Mouse (Mus musculus) right cerebral cortex, postnatal 36 days (tissue): ENCODE data around the gene Raet1d.
"Not testable (repeated sequence)": the region's sequence is repeated elsewhere in the genome, so short reads cannot be mapped to it uniquely, and the experiment has no call there.

Experiments used
- DNase-seq, 2 experiments: peaks; one replicate each; pipeline ENCODE4 v3.0.0; 2022; ENCODE audit warnings: low spot score in 2 of 2, mixed read lengths in 1 of 2

Raet1d gene

DNA sequence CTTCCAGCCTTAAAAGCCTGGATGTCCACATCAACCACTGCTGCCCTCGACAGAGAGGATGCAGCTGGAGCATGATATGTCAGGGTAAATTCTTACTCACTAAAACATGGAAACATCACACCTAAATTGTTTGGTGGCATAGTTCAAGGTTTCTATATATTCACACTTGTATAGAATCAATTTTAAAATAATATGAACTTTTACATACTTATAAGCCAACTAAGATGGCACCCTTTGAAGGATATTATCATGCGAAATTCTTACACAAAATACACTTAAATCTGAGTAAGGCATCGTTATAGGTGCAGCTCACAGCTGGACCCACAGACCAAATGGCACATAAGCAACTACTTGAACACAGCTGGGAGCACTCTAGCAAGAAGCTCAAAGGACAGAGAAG lies at the start of gene Raet1d:
Raet1d (plus strand) TSS at position 301 of the 400 bp plus-strand sequence.
- DNase-seq: not testable (repeated sequence)

DNA sequence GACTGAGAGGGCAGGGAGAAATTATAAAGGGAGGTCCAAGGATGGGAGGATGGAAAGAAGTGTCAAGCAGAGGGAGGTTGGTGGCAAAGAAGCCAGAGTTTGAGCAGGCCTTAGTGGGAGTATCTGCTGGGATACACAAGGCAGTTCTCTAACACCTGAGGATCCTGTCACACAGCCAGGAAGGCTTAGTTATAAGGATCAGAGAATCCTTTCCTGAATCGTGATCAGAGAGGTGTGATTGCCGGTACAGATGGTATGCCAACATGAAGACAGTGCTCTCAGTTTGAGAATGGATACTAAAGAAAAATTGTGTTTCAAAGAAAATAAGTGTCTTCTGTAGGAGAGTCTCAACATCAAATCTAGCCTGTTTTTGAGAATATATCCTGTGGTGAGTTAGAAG lies 37.5 kb upstream of the Raet1d start:
- DNase-seq: no peak

DNA sequence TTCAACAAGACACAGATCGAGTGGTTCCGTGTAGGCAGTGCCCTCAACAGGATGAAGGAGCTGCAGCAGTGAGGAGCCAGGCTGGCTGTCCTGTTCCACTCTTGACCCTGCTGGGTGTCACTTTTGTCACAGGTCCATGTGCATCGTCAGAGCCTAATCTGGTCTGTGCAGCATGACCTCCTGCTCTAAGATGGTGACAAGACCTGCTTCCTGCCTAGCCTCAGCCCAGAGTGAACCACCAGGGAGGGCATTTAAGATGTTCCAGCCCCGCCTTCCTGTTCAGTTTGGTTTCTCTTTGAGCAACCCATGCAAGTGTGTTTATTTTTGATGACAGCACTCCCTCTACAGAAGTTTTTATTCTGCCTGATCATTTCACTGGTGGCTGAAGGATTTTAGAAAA lies 14.6 kb upstream of the Raet1d start:
- not testable (repeated sequence) for DNase-seq

DNA sequence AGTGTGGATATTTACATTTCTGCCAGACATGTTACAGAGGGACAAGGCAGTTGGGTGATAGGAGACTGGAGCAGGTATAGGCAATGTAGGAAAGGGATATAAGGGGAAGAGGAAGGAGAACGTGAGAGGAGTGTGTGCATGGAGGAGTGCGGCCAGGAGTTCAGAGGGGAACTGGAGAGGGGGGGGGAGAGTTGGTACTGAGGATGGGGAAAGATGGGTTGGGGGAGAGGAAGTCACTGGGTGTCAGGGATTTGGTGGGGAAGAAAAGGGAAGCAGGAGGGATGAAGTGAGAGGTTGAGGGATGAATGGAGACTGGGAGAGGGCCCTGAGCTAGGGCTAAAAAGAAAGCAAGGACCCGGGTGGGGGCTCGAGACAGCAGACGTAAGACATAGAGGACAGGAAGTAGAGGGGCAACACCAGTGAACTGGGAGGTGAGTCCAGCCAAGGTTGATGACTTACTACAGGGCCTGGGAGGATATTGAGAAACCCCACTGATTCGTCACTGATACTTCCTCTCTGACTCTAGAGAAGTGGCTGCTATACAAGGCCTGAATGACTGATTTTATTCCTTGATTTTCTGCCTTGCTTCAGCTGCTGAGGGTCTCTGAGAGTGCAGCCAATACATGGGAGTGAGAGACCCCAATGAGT lies 6.7 kb upstream of the Raet1d start:
- not testable (repeated sequence) for DNase-seq

DNA sequence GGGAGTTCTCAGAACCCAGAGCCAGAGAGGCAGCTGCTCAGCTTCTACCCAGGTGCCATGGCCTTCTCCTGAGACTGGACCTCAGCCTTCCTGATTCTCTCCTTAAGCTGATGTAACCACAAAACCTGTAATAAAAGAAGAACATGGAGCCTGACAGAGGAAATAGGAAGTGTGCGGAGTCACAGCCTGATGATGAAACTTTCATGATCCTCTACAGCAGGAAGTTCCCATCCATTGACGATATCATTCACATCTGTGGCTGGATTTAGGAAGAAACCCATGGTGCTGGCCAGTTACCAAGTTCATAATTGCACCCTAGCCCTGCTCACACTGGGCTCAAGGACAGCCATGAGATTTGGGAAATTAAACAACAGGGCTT lies 6.2 kb upstream of the Raet1d start:
- not testable (repeated sequence) for DNase-seq

DNA sequence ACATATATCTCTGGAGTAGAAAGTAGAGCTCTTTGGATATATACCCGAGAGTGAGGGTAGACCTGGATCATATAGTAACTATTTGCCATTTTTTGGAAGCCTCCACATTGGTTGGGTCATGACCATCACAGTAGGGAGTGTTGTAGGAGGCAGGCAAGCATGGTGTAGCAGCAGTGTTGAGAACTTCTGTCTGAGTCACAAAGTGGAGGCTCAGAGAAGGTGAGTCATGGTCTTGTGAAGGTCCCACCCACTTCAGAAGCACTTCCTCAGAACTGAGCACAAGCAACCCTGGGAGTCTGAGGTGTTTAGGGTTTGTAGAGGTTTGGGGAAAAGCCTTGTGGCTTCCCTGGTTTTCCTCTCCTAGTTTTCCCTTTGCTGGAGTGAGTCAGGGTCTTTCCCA lies 3.0 kb upstream of the Raet1d start:
- DNase-seq: not testable (repeated sequence)

DNA sequence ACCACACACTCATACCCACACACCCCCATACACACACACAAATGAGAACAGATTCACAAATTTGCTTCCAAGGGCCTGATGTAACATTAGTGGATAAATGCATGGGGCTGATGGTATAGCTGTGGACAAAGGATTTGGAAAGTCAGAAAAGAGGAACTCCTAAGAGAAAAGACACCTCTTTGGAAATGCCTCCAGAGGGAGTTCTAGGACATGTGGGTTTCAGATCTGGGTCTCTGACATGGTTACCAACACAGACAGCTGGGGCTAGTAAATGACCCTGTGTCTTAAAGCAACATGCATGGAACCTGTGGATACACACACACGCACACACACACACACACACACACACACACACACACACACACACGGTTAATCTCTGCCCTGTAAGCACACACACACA lies 605 bp downstream of the Raet1d start:
- DNase-seq: not testable (repeated sequence)

DNA sequence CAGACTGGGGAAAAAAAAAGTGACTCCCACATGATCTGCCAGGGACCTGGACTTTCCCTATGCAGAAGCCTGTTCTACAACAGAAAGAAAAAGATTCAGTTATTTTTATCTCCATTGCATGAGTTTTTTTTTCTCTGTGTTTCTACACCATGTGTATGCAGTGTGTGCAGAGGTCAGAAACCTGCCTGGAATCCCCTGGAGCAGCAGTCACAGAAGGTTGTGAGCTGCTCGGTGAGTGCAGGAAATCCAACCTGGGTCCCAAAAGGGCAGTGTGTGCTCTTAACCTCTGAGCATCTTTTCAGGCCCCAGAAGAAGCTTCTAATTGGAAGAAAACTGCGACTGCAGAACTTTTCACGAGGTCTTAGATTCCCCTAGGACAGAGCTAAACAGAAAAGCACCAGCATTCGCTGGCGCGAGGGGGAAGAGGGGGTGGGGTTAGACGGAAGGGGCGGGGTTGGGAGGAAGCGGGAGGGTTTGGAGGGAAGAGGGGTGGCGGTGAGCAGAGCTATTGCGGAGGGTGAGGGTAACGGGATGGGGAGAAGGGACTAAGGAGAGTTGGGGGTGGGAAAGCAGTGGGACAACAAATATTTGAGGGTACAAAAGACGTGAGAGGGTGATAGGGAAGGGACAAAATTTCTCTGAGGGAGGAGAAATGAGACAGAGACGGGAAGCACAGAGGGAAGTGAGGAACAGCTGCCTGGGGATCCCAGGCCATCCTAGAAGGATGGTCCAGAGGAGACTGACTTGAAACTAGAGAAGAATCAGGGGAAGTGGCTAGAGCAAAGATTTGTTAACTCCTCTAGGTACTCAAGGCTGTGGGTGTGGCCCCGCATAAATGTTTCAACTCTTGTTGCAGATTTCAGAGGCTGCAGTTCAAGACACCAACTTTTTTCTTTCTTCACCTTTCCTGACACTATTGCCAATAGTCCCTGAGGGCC lies 1.3 kb downstream of the Raet1d start:
- DNase-seq: not testable (repeated sequence)

DNA sequence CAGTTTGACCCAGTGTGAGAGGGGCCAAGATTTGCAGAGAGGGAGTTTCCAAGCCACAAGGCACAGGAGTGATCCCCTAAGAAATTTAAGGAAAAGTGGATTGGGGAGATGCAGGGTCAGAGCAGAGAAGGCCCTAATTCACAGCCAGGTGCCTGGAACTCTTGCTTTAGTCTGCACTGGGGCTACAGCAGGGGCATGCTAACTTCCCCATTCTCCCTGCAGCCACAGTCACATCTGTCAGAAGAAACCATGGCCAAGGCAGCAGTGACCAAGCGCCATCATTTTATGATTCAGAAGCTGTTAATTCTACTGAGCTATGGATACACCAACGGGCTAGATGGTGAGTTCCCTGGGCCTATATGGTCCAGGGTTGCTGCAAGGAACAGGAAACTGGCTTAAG lies 2.1 kb downstream of the Raet1d start:
- DNase-seq: not testable (repeated sequence)

DNA sequence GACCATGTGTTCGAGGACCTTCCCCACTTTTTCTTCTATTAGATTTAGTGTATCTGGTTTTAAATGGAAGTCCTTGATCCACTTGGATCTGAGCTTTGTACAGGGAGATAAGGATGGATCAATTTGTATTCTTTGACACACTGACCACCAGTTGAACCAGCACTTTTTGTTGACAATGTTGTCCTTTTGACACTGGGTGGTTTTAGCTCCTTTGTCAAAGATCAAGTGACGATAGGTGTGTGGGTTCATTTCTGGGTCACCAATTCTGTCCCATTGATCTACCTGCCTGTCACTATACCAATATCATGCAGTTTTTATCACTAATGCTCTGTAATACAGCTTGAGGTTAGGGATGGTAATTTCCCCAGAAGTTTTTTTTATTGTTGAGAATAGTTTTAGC lies 4.6 kb downstream of the Raet1d start:
- not testable (repeated sequence) for DNase-seq

DNA sequence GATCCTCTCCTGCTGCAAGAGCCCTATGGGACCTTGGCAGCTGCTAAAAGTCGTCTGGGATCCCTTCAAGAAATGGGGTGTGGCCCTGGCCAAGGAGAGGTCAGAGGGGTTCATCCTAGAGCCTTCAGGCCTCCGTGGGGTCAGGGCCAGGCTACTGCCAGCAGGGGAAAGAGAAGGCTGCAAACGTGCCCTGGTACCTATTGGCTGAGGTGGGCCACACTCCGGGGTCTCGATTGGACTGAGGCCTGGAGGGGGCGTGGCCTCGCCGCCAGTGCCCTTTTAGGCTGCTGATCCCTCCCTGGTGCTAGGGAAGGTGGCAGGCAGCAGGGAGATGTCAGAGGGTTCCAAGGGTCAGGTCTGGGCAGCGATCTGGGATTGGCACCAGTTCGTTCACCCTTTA lies 20.9 kb downstream of the Raet1d start:
- DNase-seq: not testable (repeated sequence)

DNA sequence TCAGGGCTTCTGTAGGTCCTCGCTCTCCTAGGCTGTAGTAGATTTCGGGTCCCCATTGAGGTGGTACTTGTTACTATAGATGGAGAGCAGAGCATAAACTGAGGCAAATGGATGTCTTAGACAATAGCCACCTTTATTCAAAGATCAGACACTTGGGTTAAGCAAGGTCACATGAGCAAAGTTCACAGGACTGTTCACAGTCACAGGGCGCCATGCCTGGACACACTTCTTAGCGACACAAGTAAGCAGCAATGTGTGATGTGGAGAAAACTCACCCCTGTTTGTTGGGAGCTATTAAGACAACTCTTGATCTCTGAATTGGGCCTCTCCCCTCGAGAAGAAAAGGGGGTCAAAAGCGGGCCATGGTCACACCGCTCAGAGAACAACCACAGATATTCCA lies 29.8 kb downstream of the Raet1d start:
- DNase-seq: not testable (repeated sequence)

DNA sequence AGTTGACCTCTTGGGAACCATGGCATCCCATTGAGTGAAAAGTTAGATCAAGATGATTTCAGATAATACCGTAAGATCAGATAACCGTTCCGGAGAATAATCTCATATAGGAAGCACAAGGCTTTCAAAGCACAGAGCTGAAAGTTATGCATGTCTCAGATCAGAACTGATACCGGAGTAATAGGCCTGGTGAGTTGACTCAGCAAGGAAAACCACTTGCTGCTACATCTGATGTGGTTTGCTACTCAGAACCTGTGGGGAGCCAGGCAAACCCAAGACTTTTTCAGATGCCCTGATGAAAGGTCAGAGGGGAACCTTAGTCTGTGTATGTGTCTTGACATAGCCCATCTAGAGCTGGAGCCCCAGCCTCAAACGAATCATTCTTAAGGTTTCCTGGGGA lies 31.3 kb downstream of the Raet1d start:
- not testable (repeated sequence) for DNase-seq

DNA sequence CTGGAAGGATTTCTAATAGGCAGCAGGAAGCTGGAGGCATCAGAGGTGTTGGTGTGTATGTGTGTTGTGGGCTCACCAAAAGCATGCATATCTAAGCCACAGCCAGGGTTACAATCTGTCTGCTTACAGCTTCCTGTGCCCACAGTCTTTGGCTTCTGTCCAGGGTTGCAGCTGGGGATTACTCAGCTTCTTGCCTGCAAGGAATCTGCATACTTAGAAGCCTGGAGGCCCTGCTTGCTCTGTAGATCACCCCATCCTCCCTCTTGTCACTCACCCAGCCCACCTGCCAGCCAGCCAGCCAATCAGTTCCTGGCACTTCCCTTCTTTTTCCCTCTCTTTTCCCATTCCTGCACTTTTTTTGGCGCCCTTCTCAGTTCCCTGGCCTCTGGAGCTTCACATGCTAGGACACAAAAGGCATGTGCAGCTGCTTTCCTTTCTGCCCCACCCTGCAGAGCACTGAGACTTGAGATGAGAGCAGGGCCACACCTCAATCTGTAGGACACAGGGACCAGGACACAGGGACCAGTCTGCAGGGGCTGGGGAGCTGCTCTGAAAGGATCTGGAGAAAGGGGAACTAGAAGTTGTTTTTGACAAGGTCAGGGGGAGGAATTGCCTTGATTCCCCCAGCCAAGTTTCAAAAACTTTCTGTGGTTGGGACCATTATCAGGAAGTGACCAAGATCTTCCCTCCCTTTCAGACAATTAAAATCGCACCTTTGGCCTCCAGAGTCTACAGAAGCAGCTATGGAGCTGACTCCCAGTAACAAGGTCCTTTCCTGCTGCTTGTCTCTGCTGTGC lies 32.9 kb downstream of the Raet1d start:
- DNase-seq: not testable (repeated sequence)

DNA sequence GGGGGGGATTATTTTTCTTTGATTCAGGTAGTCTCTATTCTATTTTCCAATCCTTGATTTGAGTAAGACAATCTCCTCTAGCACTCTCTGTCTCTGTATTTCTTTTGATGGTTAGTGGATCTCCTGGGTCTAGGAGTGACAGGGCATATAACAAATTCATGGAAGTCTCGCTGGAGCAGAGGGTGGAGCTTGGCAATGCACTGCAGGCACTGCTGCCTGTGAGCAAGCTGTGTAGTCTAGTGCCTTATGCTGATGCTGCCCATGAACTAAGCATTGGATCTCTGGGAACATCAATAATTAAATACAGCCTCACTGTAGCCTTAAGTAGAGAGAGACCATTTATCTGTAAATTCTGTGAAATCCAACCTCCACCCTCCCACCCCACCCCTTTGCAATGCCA lies 36.3 kb downstream of the Raet1d start:
- DNase-seq: not testable (repeated sequence)

DNA sequence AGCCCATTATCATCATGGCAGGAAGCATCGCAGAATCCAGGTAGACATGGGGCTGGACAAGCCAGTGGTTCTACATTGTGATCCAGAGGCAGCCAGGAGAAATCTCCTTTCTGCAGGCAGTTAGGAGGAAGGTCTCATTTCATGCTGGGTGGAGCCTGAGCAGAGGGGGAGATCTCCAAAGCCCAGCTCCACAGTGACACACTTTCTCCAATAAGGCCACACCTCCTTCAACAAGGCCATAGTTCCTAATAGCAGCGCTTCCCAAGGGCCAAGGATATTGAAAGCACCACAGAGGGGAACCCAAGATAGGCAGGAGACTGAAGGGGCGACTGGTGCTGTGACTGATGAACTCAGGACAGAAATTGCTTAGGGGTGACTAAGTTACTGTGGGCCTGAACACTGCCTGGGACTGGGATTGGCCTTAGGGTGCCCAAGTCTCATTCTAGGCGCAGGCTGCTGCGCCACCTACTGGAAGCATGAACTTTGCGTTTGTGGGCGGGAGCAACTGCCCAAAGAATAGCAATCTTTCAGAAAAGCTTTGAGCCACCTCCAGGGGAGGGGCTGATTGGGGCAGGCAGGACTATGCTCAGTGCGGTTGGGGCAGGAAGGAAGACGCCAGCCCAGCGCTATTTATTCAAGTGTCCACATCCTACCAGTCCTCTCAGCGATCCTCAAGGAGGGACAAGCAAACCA lies 42.0 kb downstream of the Raet1d start:
- DNase-seq: peak in 1 of 2 experiments; percentile 6

DNA sequence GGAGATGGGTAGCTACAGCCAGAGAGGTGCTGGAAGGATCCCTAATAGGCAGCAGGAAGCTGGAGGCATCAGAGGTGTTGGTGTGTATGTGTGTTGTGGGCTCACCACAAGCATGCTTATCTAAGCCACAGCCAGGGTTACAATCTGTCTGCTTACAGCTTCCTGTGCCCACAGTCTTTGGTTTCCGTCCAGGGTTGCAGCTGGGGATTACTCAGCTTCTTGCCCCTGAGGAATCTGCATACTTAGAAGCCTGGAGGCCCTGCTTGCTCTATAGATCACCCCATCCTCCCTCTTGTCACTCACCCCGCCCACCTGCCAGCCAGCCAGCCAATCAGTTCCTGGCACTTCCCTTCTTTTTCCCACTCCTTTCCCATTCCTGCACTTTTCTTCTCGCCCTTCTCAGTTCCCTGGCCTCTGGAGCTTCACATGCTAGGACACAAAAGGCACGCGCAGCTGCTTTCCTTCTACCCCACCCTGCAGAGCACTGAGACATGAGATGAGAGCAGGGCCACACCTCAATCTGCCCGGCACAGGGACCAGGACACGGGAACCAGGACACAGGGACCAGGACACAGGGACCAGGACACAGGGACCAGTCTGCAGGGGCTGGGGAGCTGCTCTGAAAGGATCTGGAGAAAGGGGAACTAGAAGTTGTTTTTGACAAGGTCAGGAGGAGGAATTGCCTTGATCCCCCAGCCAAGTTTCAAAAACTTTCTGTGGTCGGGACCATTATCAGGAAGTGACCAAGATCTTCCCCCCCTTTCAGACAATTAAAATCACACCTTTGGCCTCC lies 53.5 kb downstream of the Raet1d start:
- peak; percentile 3 to 8 for DNase-seq
